Mouse (Mus musculus): Measurements from ENCODE around the gene Rhbdf2. TPM values are rescaled to one million over a fixed set of nuclear protein-coding genes. Genes with fewer than 3 reads are reported as not detected.

Rhbdf2 gene
- total and polyA plus RNA-seq, 2 experiments from 2014 or later: 6.1 to 19.0 TPM

DNA sequence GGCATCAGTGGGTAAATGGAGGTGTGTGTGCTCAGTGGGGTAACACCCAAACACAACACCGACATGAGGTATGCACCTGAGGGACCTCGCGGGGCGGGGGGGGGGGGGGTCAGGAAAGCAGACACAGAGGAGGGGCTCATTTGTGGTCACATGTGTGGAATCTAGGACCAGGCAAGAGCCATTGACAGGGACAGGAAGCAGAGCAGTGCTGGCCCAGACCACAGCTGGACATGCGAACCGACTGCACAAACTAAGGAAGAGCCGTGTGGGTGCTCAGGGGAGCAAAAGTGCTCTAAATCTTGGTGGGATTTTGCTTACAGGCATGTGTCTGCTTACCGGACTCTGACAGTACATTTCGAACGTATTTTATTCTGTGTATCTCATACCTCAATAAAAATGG lies 38.5 kb upstream of the Rhbdf2 start:
- WGBS: 75% methylated on average over 10 of the region's 10 CpGs
- Histone ChIP-seq H3K27me3 (ENCODE audit: control insufficient read depth, insufficient read depth, low read length) (0 out of 2 replicates have a peak, but pooled peaks cover 4% of the 10 kb centered on the region), H3K4me1 (ENCODE audit: control insufficient read depth, insufficient read depth) (peaks cover 20% of the 10 kb centered on the region)

GRCm38 (mm10) chr11:116661948-116662377 lies 35.1 kb upstream of the Rhbdf2 start:
- H3K27me3 ChIP-seq (ENCODE audit: control insufficient read depth, insufficient read depth, low read length): 0 out of 2 replicates have a peak, but pooled peaks cover 4% of the 10 kb centered on the region
- H3K9ac ChIP-seq (replicated peaks; ENCODE audit: low read depth, low read length): no peak overlapping the region
- H3K27ac ChIP-seq (ENCODE audit: low read depth): no peak overlapping the region
- H3K4me3 ChIP-seq (ENCODE audit: low read depth, low read length): no peak overlapping the region
- no peak for TF ChIP-seq EP300 (IDR thresholded peaks at IDR 0.05; ENCODE audit: low read depth)
- no peak for TF ChIP-seq CTCF (IDR thresholded peaks at IDR 0.05; ENCODE audit: low read depth)
- WGBS: 36% methylated on average over 8 of the region's 8 CpGs
- H3K4me2 ChIP-seq (ENCODE audit: low read depth, low read length): no peak overlapping the region
- no peak for DNase-seq (ENCODE audit: low spot score)
- no peak for ATAC-seq (ENCODE audit: insufficient read depth, low read depth)
- peaks cover 28% of the 10 kb centered on the region for H3K4me1 ChIP-seq (ENCODE audit: control insufficient read depth, insufficient read depth)
- H3K36me3 ChIP-seq (replicated peaks; ENCODE audit: control insufficient read depth, insufficient read depth, low read length): no peaks in the 10 kb centered on the region
- H3K9me3 ChIP-seq (replicated peaks; ENCODE audit: control insufficient read depth, low read length): no peaks in the 10 kb centered on the region

More for the DNA sequence above, 38.5 kb upstream of the Rhbdf2 start:
- no peak for DNase-seq (ENCODE audit: low spot score)
- Histone ChIP-seq H3K9ac (replicated peaks; ENCODE audit: low read depth, low read length) (no peak overlapping the region), H3K36me3 (replicated peaks; ENCODE audit: control insufficient read depth, insufficient read depth, low read length) (no peaks in the 10 kb centered on the region), H3K4me2 (ENCODE audit: low read depth, low read length) (no peak overlapping the region), H3K4me3 (ENCODE audit: low read depth, low read length) (no peak overlapping the region), H3K9me3 (replicated peaks; ENCODE audit: control insufficient read depth, low read length) (no peaks in the 10 kb centered on the region), H3K27ac (ENCODE audit: low read depth) (no peak overlapping the region)
- ATAC-seq (ENCODE audit: insufficient read depth, low read depth): no peak
- TF ChIP-seq EP300 (IDR thresholded peaks at IDR 0.05; ENCODE audit: low read depth) (no peak), CTCF (IDR thresholded peaks at IDR 0.05; ENCODE audit: low read depth) (no peak)

DNA sequence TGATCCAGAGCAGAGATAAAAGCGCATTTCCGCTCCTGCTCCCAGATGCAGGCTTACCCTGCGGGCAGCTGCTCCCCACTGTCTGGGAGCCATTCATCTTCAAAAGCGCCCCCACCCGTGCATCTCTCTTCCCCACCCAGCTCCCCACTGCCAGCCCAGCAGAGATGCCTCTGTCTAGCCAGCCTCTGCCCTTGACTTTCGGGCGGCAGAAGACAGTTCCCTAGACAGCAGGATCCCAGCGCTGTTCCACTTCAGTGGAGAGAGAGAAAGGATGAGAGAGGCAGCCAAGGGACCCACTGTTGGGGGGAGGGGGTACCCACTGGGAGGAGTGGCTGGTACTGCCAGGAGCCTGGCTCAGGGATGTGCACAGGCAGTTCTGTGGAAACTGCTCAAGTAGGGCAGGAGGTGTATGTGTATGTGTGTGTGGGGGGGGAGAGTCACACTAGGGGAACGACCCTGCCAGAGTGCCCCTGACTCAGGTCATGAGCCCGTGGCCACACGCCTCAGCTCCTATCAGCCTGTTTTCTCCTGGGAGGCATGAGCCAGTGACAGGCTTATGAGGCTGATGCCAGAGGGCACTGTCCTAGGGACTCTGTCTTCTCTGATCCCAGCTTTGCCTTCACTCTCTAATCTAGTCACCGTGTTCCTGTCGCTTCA lies 34.6 kb upstream of the Rhbdf2 start:
- Histone ChIP-seq H3K27ac (ENCODE audit: low read depth) (no peak overlapping the region), H3K4me2 (ENCODE audit: low read depth, low read length) (no peak overlapping the region), H3K4me1 (ENCODE audit: control insufficient read depth, insufficient read depth) (peaks cover 30% of the 10 kb centered on the region), H3K9me3 (replicated peaks; ENCODE audit: control insufficient read depth, low read length) (no peaks in the 10 kb centered on the region), H3K36me3 (replicated peaks; ENCODE audit: control insufficient read depth, insufficient read depth, low read length) (no peaks in the 10 kb centered on the region), H3K9ac (replicated peaks; ENCODE audit: low read depth, low read length) (no peak overlapping the region), H3K27me3 (ENCODE audit: control insufficient read depth, insufficient read depth, low read length) (0 out of 2 replicates have a peak, but pooled peaks cover 4% of the 10 kb centered on the region), H3K4me3 (ENCODE audit: low read depth, low read length) (no peak overlapping the region)
- 24% methylated on average over 13 of the region's 13 CpGs for WGBS
- DNase-seq (ENCODE audit: low spot score): no peak
- no peak for TF ChIP-seq EP300 (IDR thresholded peaks at IDR 0.05; ENCODE audit: low read depth)
- no peak for TF ChIP-seq CTCF (IDR thresholded peaks at IDR 0.05; ENCODE audit: low read depth)
- no peak for ATAC-seq (ENCODE audit: insufficient read depth, low read depth)

- TF ChIP-seq EP300 (IDR thresholded peaks at IDR 0.05; ENCODE audit: low read depth): no peak
- no peak for TF ChIP-seq CTCF (IDR thresholded peaks at IDR 0.05; ENCODE audit: low read depth)
- Histone ChIP-seq H3K4me2 (ENCODE audit: low read depth, low read length) (no peak overlapping the region), H3K36me3 (replicated peaks; ENCODE audit: control insufficient read depth, insufficient read depth, low read length) (no peaks in the 10 kb centered on the region), H3K4me1 (ENCODE audit: control insufficient read depth, insufficient read depth) (peaks cover 30% of the 10 kb centered on the region), H3K4me3 (ENCODE audit: low read depth, low read length) (no peak overlapping the region), H3K27ac (ENCODE audit: low read depth) (no peak overlapping the region), H3K9me3 (replicated peaks; ENCODE audit: control insufficient read depth, low read length) (no peaks in the 10 kb centered on the region), H3K27me3 (ENCODE audit: control insufficient read depth, insufficient read depth, low read length) (0 out of 2 replicates have a peak, but pooled peaks cover 4% of the 10 kb centered on the region), H3K9ac (replicated peaks; ENCODE audit: low read depth, low read length) (no peak overlapping the region)
- DNase-seq (ENCODE audit: low spot score) (no peak), ATAC-seq (ENCODE audit: insufficient read depth, low read depth) (no peak)
- 43% methylated on average over 9 of the region's 9 CpGs for WGBS
Observed at GRCm38 (mm10) chr11:116660181-116660580, 33.4 kb upstream of the Rhbdf2 start.

GRCm38 (mm10) chr11:116659027-116659621 lies 32.3 kb upstream of the Rhbdf2 start:
- Histone ChIP-seq H3K9ac (replicated peaks; ENCODE audit: low read depth, low read length) (no peak overlapping the region), H3K27ac (ENCODE audit: low read depth) (no peak overlapping the region)
- no peak for TF ChIP-seq CTCF (IDR thresholded peaks at IDR 0.05; ENCODE audit: low read depth)
- no peak for TF ChIP-seq EP300 (IDR thresholded peaks at IDR 0.05; ENCODE audit: low read depth)

More at GRCm38 (mm10) chr11:116659027-116659621, 32.3 kb upstream of the Rhbdf2 start:
- H3K36me3 ChIP-seq (replicated peaks; ENCODE audit: control insufficient read depth, insufficient read depth, low read length): no peaks in the 10 kb centered on the region
- 80% methylated on average over 15 of the region's 15 CpGs for WGBS
- DNase-seq (ENCODE audit: low spot score) (no peak), ATAC-seq (ENCODE audit: insufficient read depth, low read depth) (no peak)
- H3K4me1 ChIP-seq (ENCODE audit: control insufficient read depth, insufficient read depth): peaks cover 32% of the 10 kb centered on the region
- no peak overlapping the region for H3K4me3 ChIP-seq (ENCODE audit: low read depth, low read length)
- H3K27me3 ChIP-seq (ENCODE audit: control insufficient read depth, insufficient read depth, low read length): peaks cover 13% of the 10 kb centered on the region; the same call in 1 of the 2 replicates
- no peaks in the 10 kb centered on the region for H3K9me3 ChIP-seq (replicated peaks; ENCODE audit: control insufficient read depth, low read length)
- H3K4me2 ChIP-seq (ENCODE audit: low read depth, low read length): no peak overlapping the region
